Mouse (Mus musculus) midbrain, embryonic 11.5 days (tissue): ENCODE measurements around the gene Rnf145. TPM values are rescaled to one million over a fixed set of nuclear protein-coding genes. Genes with fewer than 3 reads are reported as not detected.

Source experiments
- ATAC-seq: fragments of 200-750 bp; cut with Nextera tagmentation; 2 replicates; pipeline ENCODE4 v1.8.0; 2017; ENCODE audit warnings: moderate TSS enrichment, moderate library complexity; ENCODE audit not compliant: low FRiP score
- DNase-seq: peaks from one replicate; pipeline ENCODE4 v3.0.0; 2015; ENCODE audit warnings: low spot score; ENCODE audit errors: missing footprints
- H3K27ac ChIP-seq: fragments of 300-500 bp; sonication (generic); 2 replicates; pipeline ENCODE4 v1.5.1; 2014; ENCODE audit warnings: low read depth, low read length
- H3K27me3 ChIP-seq: fragments of 300-500 bp; sonication (generic); 2 replicates; pipeline ENCODE4 v1.6.1; 2014; ENCODE audit warnings: mild to moderate bottlenecking, low read length, moderate library complexity, mixed read lengths; ENCODE audit not compliant: control insufficient read depth, insufficient read depth
- H3K36me3 ChIP-seq: fragments of 300-500 bp; sonication (generic); 2 replicates; pipeline ENCODE4 v1.6.1; 2014; ENCODE audit warnings: mild to moderate bottlenecking, low read length, moderate library complexity, mixed read lengths; ENCODE audit not compliant: control insufficient read depth, insufficient read depth
- H3K4me1 ChIP-seq: fragments of 300-500 bp; sonication (generic); 2 replicates; pipeline ENCODE4 v1.6.1; 2014; ENCODE audit warnings: low read length; ENCODE audit not compliant: control insufficient read depth, insufficient read depth
- H3K4me2 ChIP-seq: fragments of 300-500 bp; sonication (generic); 2 replicates; pipeline ENCODE4 v1.6.1; 2014; ENCODE audit warnings: mild to moderate bottlenecking, moderate library complexity
- H3K4me3 ChIP-seq: fragments of 300-500 bp; sonication (generic); 2 replicates; pipeline ENCODE4 v1.5.1; 2014; ENCODE audit warnings: low read depth, low read length
- H3K9ac ChIP-seq: fragments of 300-500 bp; sonication (generic); 2 replicates; pipeline ENCODE4 v1.6.1; 2014; ENCODE audit warnings: low read length
- H3K9me3 ChIP-seq: fragments of 300-500 bp; sonication (generic); 2 replicates; pipeline ENCODE4 v1.6.1; 2016; ENCODE audit warnings: low read length; ENCODE audit not compliant: control insufficient read depth
- WGBS: fragments of 180-500 bp; shearing (Covaris S2); extraction: QIAGEN DNeasy Blood & Tissue Kit; methylation state at CpG from one replicate; pipeline ENCODE4 v1.1.7; 2014; 5-methylcytosine and 5-hydroxymethylcytosine counted together
- polyA plus RNA-seq: library from polyadenylated mRNA; unstranded; fragments of >200 nt; fragmentation: Nextera tagmentation; extraction: Ambion mirVana; gene quantifications from 2 replicates; pipeline ENCODE4 v1.2.1, GENCODE M21; 2014

Rnf145 gene
- polyA plus RNA-seq, 1 experiment from 2014 or later: 154 TPM

- no peak overlapping the region for H3K9ac ChIP-seq
- 88% methylated on average over 3 of the region's 3 CpGs for WGBS
- H3K4me3 ChIP-seq: no peak overlapping the region
- H3K9me3 ChIP-seq: no peaks in the 10 kb centered on the region
- no peak overlapping the region for H3K4me2 ChIP-seq
- ATAC-seq: no peak
- H3K27ac ChIP-seq: no peak overlapping the region
- H3K27me3 ChIP-seq: no peaks in the 10 kb centered on the region
- no peaks in the 10 kb centered on the region for H3K36me3 ChIP-seq
- no peak for DNase-seq
- no peaks in the 10 kb centered on the region for H3K4me1 ChIP-seq
These were observed 14.0 kb upstream of the Rnf145 start for GRCm38 (mm10) chr11:44504761-44505160.

- no peak for DNase-seq
These were observed 9.9 kb upstream of the Rnf145 start for GRCm38 (mm10) chr11:44508876-44509275.

GRCm38 (mm10) chr11:44509906-44510305, 8.9 kb upstream of the Rnf145 start:
- Histone ChIP-seq H3K4me3 (no peak overlapping the region), H3K9me3 (no peaks in the 10 kb centered on the region), H3K4me1 (no peaks in the 10 kb centered on the region), H3K27me3 (no peaks in the 10 kb centered on the region), H3K9ac (no peak overlapping the region), H3K36me3 (no peaks in the 10 kb centered on the region), H3K27ac (no peak overlapping the region), H3K4me2 (no peak overlapping the region)
- WGBS: 88% methylated on average over 2 of the region's 2 CpGs
- DNase-seq: no peak
- no peak for ATAC-seq

More at GRCm38 (mm10) chr11:44508876-44509275, 9.9 kb upstream of the Rnf145 start:
- no peaks in the 10 kb centered on the region for H3K4me1 ChIP-seq
- no peak overlapping the region for H3K27ac ChIP-seq
- no peaks in the 10 kb centered on the region for H3K27me3 ChIP-seq
- WGBS: 82% methylated on average over 4 of the region's 4 CpGs
- H3K4me2 ChIP-seq: no peak overlapping the region
- ATAC-seq: no peak
- no peaks in the 10 kb centered on the region for H3K36me3 ChIP-seq
- H3K9me3 ChIP-seq: no peaks in the 10 kb centered on the region
- H3K9ac ChIP-seq: no peak overlapping the region
- no peak overlapping the region for H3K4me3 ChIP-seq

GRCm38 (mm10) chr11:44510371-44510770, 8.4 kb upstream of the Rnf145 start:
- H3K4me1 ChIP-seq: no peaks in the 10 kb centered on the region
- H3K27me3 ChIP-seq: no peaks in the 10 kb centered on the region
- no peak for DNase-seq
- H3K9ac ChIP-seq: no peak overlapping the region
- no peaks in the 10 kb centered on the region for H3K36me3 ChIP-seq
- H3K4me2 ChIP-seq: no peak overlapping the region
- 87% methylated on average over 7 of the region's 7 CpGs for WGBS
- no peak overlapping the region for H3K4me3 ChIP-seq
- no peaks in the 10 kb centered on the region for H3K9me3 ChIP-seq
- no peak for ATAC-seq
- no peak overlapping the region for H3K27ac ChIP-seq

- DNase-seq (no peak), ATAC-seq (no peak)
- H3K27ac ChIP-seq: no peak overlapping the region
- H3K9ac ChIP-seq: no peak overlapping the region
- peaks cover 6% of the 10 kb centered on the region; the same call in 1 of the 2 replicates for H3K4me1 ChIP-seq
- H3K27me3 ChIP-seq: no peaks in the 10 kb centered on the region
- H3K9me3 ChIP-seq: no peaks in the 10 kb centered on the region
- H3K4me3 ChIP-seq: no peak overlapping the region
- H3K36me3 ChIP-seq: no peaks in the 10 kb centered on the region
- H3K4me2 ChIP-seq: no peak overlapping the region
- WGBS: 85% methylated on average over 14 of the region's 14 CpGs
These were observed 6.4 kb upstream of the Rnf145 start for GRCm38 (mm10) chr11:44512044-44513025.

GRCm38 (mm10) chr11:44513026-44513422, 5.7 kb upstream of the Rnf145 start:
- ATAC-seq (no peak), DNase-seq (no peak)
- H3K36me3 ChIP-seq: no peaks in the 10 kb centered on the region
- 68% methylated on average over 2 of the region's 2 CpGs for WGBS
- peaks cover 8% of the 10 kb centered on the region; the same call in 1 of the 2 replicates for H3K4me1 ChIP-seq
- no peak overlapping the region for H3K4me2 ChIP-seq
- H3K9me3 ChIP-seq: no peaks in the 10 kb centered on the region
- no peaks in the 10 kb centered on the region for H3K27me3 ChIP-seq
- H3K4me3 ChIP-seq: no peak overlapping the region
- H3K9ac ChIP-seq: no peak overlapping the region
- H3K27ac ChIP-seq: no peak overlapping the region

- no peaks in the 10 kb centered on the region for H3K36me3 ChIP-seq
- no peak overlapping the region for H3K27ac ChIP-seq
- H3K4me3 ChIP-seq: no peak overlapping the region
- H3K4me1 ChIP-seq: peaks cover 11% of the 10 kb centered on the region; the same call in 1 of the 2 replicates
- 51% methylated on average over 2 of the region's 2 CpGs for WGBS
- no peak for DNase-seq
- H3K9ac ChIP-seq: no peak overlapping the region
- no peaks in the 10 kb centered on the region for H3K9me3 ChIP-seq
- no peaks in the 10 kb centered on the region for H3K27me3 ChIP-seq
- H3K4me2 ChIP-seq: no peak overlapping the region
- no peak for ATAC-seq
These were observed 4.1 kb upstream of the Rnf145 start for GRCm38 (mm10) chr11:44514666-44515065.

GRCm38 (mm10) chr11:44516362-44516761, 2.4 kb upstream of the Rnf145 start:
- H3K27ac ChIP-seq: no peak overlapping the region
- H3K9me3 ChIP-seq: no peaks in the 10 kb centered on the region
- no peak overlapping the region for H3K4me2 ChIP-seq
- no peaks in the 10 kb centered on the region for H3K36me3 ChIP-seq
- no peak for DNase-seq
- peaks cover 15% of the 10 kb centered on the region for H3K4me1 ChIP-seq
- 0% methylated on average over 1 of the region's 1 CpGs for WGBS
- no peak overlapping the region for H3K9ac ChIP-seq
- no peaks in the 10 kb centered on the region for H3K27me3 ChIP-seq
- no peak overlapping the region for H3K4me3 ChIP-seq
- ATAC-seq: no peak

- H3K9me3 ChIP-seq: no peaks in the 10 kb centered on the region
- peak overlapping the region; percentile 94 for H3K4me3 ChIP-seq
- peak overlapping the region; percentile 64 for H3K4me2 ChIP-seq
- H3K36me3 ChIP-seq: no peaks in the 10 kb centered on the region
- 46% methylated on average over 6 of the region's 6 CpGs for WGBS
- no peak for ATAC-seq
- DNase-seq: peak; percentile 82
- H3K27ac ChIP-seq: no peak overlapping the region
- peak overlapping the region; percentile 96 for H3K9ac ChIP-seq
- H3K27me3 ChIP-seq: no peaks in the 10 kb centered on the region
- H3K4me1 ChIP-seq: peaks cover 20% of the 10 kb centered on the region
These were observed 1.0 kb upstream of the Rnf145 start for GRCm38 (mm10) chr11:44517561-44518280.
